Mouse (Mus musculus) layer of hippocampus, postnatal 25 days (tissue): ENCODE measurements at regions not wholly inside any gene's neighbourhood (a gene's known extent, or its start where the extent isn't known, plus 50 kb on each side); places are given as distances from the start of the nearest gene placed in this dataset.
"Not testable (repeated sequence)": the region's sequence is repeated elsewhere in the genome, so short reads cannot be mapped to it uniquely, and the experiment has no call there.

ENCODE experiments used
- DNase-seq, 2 experiments: peaks; one replicate each; pipeline ENCODE4 v3.0.0; 2022; ENCODE audit warnings: mixed read lengths in 2 of 2, low spot score in 1 of 2; ENCODE audit errors: extremely low spot score in 1 of 2

GRCm38 (mm10) chr15:26953818-26954385, 58.5 kb upstream of the Fbxl7 start:
- DNase-seq: no peak

GRCm38 (mm10) chr15:26958980-26959379, 63.6 kb upstream of the Fbxl7 start:
- no peak for DNase-seq

DNA sequence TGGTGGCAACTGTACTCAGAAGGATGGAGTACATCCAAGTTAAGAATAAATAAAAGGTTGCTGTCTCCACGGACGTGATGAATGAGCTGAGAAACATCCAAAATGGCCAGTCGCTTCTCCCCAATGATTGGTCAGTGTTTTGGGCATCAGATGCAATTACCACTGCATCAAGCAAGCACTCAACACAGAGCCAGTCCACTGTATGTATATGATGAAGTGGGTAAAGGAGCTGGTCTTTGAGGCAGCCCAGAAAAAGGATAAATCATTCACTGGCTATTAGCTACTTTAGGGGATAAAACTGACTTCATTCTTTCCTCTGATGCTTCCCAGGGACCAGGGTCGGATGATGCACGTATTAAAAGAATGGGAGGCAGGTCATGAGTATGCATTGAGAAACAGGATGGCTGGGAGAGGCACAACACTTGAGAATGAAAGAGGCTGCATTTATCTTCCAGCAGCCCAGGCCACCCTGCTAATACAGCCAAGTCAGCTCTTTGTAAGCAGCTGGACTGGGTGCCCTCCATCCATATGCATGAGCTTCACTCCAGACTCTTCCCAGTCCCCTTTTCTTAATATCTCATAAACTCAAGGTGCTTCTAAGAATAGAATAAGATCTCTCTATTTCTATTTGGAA, 73.1 kb upstream of the Fbxl7 start:
- DNase-seq: no peak

DNA sequence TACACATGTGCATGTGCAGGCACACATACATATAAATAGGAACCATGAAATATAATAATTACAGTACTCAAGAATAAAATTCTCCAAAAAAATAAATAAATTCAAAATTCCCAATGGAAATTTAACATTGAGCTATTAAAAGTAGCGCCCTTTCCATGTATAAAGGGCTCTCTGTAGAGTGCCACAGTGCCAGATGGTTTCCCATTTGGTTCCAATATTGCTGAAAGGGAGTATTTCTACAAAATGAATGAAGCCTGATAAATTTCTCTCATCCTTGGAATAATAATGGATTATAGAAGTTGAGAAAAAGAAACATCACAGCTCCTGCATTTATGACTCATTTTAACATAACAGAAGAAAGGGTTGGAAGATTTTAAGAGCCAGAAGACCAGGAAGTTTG, 75.4 kb upstream of the Fbxl7 start:
- DNase-seq: no peak

DNA sequence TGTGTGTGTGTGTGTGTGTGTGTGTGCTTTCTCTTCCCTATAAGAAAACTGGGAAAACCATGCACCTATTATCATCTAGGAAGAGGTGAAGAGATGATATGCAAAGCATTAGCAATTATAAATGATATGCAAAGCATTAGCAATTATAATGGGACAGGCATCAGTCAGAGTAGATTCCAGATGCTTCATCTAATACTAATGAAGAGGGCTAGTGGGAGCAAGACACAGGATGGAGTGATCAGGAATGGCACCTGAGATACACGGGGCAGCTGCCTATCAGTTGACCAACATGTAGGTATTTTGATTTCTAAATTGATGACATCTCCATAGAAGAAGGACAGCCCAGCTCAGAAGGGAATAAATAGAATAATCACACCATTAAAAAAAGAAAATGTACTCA, 97.7 kb upstream of the Fbxl7 start:
- DNase-seq: no peak

- no peak for DNase-seq
Measured at GRCm38 (mm10) chr15:27009069-27009468, 113.7 kb upstream of the Fbxl7 start.

- no peak for DNase-seq
Measured at GRCm38 (mm10) chr15:27013906-27014658, 118.7 kb upstream of the Fbxl7 start.

DNA sequence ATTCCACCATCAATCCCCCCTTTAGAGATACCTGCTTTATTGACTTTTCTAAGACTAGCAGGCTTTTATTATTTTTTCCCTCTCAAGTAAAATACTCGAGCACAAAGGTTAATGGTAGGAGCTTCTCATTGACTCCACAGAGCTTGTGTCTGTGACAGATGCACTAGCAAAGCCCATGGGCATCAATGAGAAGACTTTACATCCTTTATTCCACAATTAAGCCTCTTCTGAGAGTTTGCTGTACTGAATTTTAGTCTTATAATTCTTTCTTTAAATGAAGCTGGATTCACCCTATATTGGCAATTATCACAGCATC, 119.2 kb upstream of the Fbxl7 start:
- no peak for DNase-seq

DNA sequence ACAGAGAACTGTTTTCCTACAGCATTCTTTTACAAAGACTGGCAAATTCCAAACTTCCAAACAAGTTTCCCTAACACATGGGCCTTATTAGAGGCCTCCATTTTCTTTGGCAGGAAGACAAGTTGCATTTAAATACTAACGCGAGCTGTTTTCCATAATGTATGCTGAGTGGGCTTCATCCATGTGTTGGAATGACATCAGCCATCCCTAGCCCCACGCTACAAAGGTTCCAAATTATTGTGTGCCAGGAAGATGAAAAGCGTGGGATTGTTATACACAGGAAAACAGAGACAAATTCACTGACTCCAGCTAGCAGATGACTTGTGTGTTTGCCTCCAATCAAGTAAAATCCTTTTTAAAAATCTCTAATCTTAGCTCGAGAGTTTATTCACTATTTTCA, 125.1 kb upstream of the Fbxl7 start:
- DNase-seq: no peak

DNA sequence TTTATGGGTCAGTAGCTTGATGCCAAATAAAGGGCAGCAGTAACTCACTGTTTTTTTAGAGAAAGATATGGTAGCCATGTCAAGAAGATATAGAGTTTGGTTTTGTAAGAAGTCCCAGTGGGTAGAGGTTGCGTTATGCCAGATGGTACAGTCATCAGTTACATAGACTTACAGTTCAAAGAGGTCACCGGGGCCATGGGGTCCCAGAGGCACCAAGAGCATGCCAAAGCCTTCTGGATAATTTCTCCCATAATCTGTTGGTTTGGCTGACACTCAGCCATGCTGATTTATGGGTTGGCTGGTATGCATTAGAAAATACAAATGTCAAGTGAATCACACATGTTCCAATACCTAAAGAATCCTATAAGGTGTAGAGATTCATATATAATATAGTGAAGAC, 137.9 kb upstream of the Fbxl7 start:
- no peak for DNase-seq

GRCm38 (mm10) chr15:27043788-27044187, 148.4 kb upstream of the Fbxl7 start:
- DNase-seq: no peak

DNA sequence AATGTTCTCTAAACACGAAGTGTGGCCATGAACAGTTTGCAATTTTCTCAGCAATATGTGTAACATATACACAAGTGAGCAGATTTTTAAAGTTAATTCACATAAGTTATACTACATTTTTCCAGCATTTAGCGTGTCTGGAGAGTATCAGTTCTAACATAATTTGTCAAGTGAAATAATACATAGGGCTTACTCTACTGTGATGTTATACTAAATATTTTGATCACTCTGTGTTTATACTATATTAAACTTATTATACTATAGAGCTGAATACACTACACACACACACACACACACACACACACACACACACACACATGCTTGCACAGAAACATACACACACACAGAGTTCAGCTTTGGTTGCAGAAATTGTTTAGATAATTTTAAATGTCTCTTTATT, 155.3 kb upstream of the Fbxl7 start:
- no peak for DNase-seq

DNA sequence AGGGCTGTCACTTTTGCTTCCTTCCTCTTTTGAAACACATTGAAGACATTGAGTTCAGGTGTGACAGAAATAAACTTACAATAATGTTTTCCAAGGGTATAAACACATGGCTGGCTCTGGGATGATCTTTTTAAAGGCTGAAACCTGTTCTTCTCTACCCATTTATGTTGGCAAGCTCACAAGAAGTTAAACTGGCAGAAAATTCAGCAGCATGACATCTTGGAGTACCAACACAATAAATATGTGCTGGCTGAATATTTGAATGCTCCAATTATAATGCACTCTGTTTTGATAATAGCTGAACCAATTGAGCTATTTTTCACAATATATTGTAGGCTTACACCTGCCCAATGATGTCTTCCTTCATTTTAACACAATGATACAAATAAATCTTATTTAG, 168.1 kb upstream of the Fbxl7 start:
- no peak for DNase-seq

GRCm38 (mm10) chr15:27063971-27064370, 168.6 kb upstream of the Fbxl7 start:
- DNase-seq: peak; percentile 25 to 54

DNA sequence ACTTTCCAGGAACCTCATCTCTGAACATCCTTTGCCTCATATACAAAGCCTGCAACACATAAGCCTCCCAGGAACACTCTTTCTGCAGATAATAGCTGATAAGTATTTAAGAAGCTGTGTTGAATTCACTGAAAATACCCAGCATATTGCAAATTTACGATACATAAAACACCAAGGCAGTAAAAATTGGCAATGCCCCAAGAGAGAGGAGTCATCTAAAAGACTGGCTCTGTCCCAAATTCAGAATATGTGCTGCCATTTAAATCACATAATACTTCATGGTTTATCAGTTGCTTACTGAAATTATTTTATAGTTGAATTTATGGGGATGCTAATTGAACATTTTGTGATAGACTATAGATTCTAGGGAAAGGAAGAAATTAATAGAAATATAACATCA, 172.3 kb upstream of the Fbxl7 start:
- no peak for DNase-seq

DNA sequence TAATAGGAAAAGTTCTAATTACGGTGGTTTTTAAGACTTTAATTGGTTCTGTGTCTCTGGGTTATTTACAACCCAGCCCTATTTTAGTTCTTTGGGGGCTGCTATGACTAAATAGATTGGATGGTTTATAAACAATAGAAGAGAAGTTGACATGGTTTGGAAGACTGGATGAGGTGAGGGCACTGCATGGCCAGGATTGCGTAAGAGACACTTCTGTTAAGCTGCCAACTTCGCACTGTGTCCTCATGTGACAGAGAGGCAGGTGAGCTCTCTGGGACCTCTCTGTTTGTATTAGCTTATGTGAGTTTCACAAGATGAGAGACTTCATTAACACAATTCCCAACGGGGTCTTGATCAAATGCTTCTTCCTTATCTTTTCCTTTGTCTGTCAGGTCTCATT, 182.5 kb upstream of the Fbxl7 start:
- DNase-seq: no peak

DNA sequence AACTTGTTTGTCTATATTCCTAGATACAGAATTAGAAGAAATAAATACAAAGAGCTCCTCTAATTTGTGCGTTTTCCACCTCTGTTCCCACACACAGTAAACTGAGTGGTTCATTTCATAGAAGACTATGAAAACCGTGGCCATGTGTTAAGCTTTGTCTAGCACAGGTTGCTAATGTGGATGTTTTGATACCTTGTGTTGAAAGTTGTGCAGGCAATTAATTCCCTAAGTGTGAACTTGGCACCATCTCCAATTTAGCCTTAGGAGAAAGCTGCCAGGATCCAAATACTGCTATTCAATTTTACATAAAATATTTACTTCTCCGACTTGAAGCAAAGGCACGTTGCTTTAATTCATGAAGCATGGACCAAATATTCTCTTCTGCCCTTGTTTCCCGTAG, 187.4 kb upstream of the Fbxl7 start:
- DNase-seq: no peak

DNA sequence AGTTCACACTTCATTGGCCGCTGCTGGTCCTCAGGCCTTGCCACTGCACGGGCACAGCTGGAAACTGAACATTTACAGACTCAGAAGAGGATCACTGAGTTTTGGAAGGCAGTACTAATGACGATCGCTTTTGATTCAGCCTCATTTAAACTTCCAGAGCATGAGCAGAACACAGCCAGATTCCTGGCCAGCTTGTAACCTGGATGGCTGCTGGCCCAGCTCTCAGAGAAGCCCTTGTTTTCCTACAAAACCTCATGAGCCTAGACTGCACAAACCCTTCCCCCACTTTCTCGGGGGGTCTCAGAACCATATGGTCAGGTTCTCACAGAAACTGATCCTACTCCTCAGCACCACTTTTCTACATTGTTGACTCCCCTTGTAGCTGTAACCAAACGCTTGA, 188.2 kb upstream of the Fbxl7 start:
- no peak for DNase-seq

DNA sequence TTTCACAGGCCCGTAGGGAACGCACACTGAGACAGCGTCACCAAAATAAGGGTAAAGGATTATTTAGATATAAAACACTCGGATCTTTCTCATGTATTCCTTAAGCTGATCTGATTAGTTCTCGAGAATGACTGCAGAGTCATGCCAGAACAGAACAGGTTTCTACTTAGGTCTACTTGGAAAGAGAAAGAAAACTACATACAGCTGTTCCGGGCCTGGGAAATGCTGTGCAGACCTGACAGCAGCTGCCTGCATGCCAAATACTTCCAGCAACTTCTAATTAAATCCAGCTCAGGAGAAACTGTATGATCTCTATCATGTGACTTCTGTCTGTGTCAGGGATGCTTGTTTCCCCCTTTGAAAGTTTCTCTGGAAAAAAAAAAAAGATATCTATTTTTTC, 193.8 kb upstream of the Fbxl7 start:
- DNase-seq: no peak

DNA sequence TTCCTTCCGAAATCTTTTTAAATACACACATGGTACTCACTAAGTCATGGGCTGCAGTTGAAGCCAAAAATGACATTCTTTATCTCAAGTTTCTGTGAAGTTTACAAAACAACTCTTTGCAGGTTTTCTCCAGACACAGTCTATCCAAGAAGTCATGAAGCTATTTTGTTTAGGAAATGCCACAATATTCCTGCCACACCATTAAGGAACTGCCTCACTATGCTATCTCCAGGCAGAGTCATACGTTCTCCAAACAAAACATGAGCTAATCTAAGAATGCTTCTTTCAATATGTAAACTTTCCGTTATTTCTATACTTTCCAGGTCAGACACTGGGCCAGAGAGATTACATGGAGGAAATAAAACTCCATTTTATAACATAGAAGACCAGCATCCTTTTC, 198.7 kb upstream of the Fbxl7 start:
- DNase-seq: no peak

DNA sequence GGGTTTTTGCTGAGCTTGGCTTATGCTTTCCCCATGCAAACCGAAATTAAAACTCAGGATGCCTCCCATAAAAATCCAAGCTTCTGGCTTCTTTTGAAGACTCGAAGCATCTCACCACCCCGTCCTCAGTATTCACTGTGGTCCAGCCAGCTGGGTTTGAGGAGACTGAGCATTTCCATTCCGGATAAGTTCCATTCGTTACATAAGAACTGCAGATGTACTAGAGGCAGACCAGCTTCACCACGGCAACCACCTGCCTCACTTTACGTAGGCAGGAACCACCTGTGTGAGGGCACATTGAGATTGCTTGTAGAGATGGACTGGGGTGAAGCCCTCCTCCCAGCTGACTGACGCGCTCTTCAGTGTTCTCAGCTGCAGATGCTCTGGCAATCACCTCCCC, 199.9 kb upstream of the Fbxl7 start:
- peak; percentile 25 to 28 for DNase-seq

- not testable (repeated sequence) for DNase-seq
Measured at GRCm38 (mm10) chr15:27101610-27102009, 206.2 kb upstream of the Fbxl7 start.
